Mouse (Mus musculus) forebrain, embryonic 13.5 days (tissue): ENCODE results near the gene Nup205. TPM values are rescaled to one million over a fixed set of nuclear protein-coding genes. Genes with fewer than 3 reads are reported as not detected.

Source experiments
- ATAC-seq: fragments of 200-750 bp; cut with Nextera tagmentation; 2 replicates; pipeline ENCODE4 v1.8.0; 2017
- H3K27ac ChIP-seq: fragments of 300-500 bp; sonication (generic); 2 replicates; pipeline ENCODE4 v1.5.1; 2015; ENCODE audit warnings: inconsistent platforms, mild to moderate bottlenecking, moderate library complexity
- H3K27me3 ChIP-seq: fragments of 300-500 bp; sonication (generic); 2 replicates; pipeline ENCODE4 v1.6.1; 2015; ENCODE audit warnings: mild to moderate bottlenecking, inconsistent platforms
- H3K36me3 ChIP-seq: fragments of 300-500 bp; sonication (generic); 2 replicates; pipeline ENCODE4 v1.6.1; 2015; ENCODE audit warnings: mild to moderate bottlenecking, inconsistent platforms; ENCODE audit not compliant: poor library complexity, severe bottlenecking
- H3K4me1 ChIP-seq: fragments of 300-500 bp; sonication (generic); 2 replicates; pipeline ENCODE4 v1.6.1; 2015; ENCODE audit warnings: inconsistent platforms
- H3K4me2 ChIP-seq: fragments of 300-500 bp; sonication (generic); 2 replicates; pipeline ENCODE4 v1.6.1; 2015; ENCODE audit warnings: inconsistent platforms, mild to moderate bottlenecking, moderate library complexity
- H3K4me3 ChIP-seq: fragments of 300-500 bp; sonication (generic); 2 replicates; pipeline ENCODE4 v1.5.1; 2015; ENCODE audit warnings: mild to moderate bottlenecking, inconsistent platforms
- H3K9ac ChIP-seq: fragments of 300-500 bp; sonication (generic); 2 replicates; pipeline ENCODE4 v1.6.1; 2015; ENCODE audit warnings: mild to moderate bottlenecking, inconsistent platforms
- H3K9me3 ChIP-seq: fragments of 300-500 bp; sonication (generic); replicated peaks from 2 replicates; pipeline ENCODE4 v1.6.1; 2016; ENCODE audit warnings: inconsistent platforms
- WGBS: fragments of 180-500 bp; shearing (Covaris S2); methylation state at CpG from one replicate; pipeline ENCODE4 v1.1.7; 2015; 5-methylcytosine and 5-hydroxymethylcytosine counted together
- polyA plus RNA-seq: library from polyadenylated mRNA; unstranded; fragments of >200 nt; fragmentation: Nextera tagmentation; extraction: Ambion mirVana; gene quantifications from 2 replicates; pipeline ENCODE4 v1.2.1, GENCODE M21; 2015

The Nup205 gene
- polyA plus RNA-seq, 1 experiment from 2014 or later, result 34.0 TPM

DNA sequence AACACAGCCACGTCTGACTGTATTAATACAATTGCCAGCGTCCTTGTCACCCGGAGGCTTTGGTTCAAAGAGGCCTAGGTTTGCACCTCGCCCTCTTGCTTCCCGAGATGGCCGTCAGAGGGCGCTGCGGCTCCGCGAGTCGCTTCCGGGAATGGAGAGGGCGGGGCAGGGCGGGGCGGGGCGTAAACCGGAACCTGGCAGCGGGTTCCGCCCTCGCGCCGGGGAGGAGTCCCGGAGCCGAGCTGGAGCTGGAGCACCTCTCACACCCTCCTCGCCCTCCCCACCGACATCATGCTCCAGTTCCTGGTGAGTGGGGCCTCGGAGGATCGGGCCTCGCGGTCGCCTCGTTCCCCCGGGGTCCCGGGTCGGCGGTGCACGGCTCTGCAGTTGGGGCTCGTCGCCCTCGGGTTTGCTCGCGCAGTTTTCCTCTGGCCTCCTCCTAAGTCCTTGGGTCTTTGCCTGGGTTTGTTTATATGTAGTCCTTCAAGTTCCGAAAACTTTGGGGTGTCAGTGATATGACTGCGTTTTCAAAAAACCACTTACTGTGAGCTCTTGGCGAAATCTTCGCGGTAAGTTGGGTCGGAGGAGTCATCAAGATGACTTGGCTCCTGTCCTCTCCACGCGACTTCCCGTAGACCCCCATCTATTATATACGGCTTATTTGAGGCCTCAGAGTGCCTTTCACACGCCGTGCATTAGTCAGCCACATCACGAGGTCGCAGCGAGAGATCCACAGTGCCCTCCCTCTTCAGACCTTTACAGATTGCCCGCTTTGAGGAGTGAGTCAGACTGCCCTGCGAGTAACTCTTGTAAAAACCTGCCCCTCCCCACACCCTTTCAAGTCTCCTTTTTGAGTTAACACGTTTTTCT lies 75.5 kb downstream of the Nup205 start:
- peak; percentile 92 for ATAC-seq
- peaks cover 36% of the 10 kb centered on the region for H3K4me1 ChIP-seq
- H3K9ac ChIP-seq, result peak overlapping the region; percentile 80
- under 1% methylated on average over 60 of the region's 60 CpGs for WGBS
- peak overlapping the region; percentile 67 for H3K27ac ChIP-seq
- peak overlapping the region; percentile 69 for H3K4me3 ChIP-seq
- no peaks in the 10 kb centered on the region for H3K27me3 ChIP-seq
- H3K36me3 ChIP-seq, result peaks cover 6% of the 10 kb centered on the region; the same call in 1 of the 2 replicates
- H3K9me3 ChIP-seq, result no peaks in the 10 kb centered on the region
- peak overlapping the region; percentile 74 for H3K4me2 ChIP-seq

DNA sequence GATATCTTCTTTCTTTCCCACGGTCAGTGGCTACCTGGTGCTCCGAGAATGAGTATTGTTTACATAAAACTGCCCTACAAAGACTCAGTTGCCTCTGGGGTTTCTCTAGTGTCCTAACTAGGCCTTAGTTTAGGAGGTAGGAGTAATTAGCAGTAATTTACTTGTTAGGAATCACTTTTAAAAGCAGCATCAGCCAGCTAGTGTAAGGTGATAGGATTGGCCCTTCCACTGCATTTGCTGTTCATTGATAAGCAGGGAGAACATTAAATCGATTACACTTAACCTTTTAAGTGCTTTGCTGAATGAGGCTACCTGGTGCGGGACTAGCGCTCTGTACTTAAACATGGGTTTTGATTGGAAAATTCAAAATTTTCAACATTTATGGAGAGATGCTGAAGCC lies 76.3 kb downstream of the Nup205 start:
- peak overlapping the region; percentile 80 for H3K9ac ChIP-seq
- peak overlapping the region; percentile 74 for H3K4me2 ChIP-seq
- 35% methylated on average over 5 of the region's 5 CpGs for WGBS
- no peaks in the 10 kb centered on the region for H3K9me3 ChIP-seq
- no peaks in the 10 kb centered on the region for H3K27me3 ChIP-seq
- H3K36me3 ChIP-seq, result peaks cover 2% of the 10 kb centered on the region; the same call in 1 of the 2 replicates
- no peak overlapping the region for H3K27ac ChIP-seq
- peak overlapping the region; percentile 69 for H3K4me3 ChIP-seq
- no peak for ATAC-seq
- H3K4me1 ChIP-seq, result peaks cover 36% of the 10 kb centered on the region

DNA sequence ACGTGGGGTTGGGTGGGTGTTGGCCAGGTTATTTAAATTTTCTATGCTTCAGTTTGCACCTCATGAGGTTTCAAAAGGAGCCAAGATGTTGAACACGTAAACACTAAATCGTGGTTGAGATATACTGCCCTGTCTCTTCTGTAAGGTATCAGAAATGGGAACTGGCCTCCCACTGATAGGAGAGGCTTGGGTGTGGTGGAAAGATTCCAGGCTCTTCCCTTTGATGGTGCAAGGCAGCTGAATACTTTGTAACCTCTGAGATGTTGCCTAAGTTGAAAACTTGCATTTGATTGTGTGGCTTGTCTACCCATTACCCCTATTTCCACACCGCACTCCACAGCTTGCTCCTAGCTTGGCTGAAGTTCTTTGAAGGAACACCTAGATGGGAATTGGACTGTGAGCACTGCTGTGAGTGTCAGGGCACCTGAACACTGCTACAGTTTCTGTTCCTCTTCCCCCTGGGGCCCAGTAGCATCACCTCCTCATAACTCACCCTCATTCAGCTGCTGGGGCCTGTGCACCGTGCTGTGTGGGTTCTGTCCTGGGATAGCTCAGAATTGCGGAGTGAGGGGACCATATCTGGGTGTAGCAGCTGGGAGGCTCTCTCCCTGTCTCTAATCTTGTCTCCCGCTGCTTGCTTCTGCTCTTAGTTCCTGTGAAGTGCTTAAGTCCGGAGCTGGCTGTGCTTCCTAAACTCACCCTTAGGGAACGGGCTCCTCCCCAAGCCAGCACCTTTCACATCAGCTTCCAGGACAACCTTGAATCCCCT lies 77.1 kb downstream of the Nup205 start:
- H3K9ac ChIP-seq, result peak overlapping the region; percentile 30
- no peak overlapping the region for H3K27ac ChIP-seq
- WGBS, result 57% methylated on average over 9 of the region's 9 CpGs
- H3K4me1 ChIP-seq, result peaks cover 36% of the 10 kb centered on the region
- H3K4me3 ChIP-seq, result peak overlapping the region; percentile 13; the same call in 1 of the 2 replicates
- no peak for ATAC-seq
- H3K4me2 ChIP-seq, result peak overlapping the region; percentile 74
- no peaks in the 10 kb centered on the region for H3K36me3 ChIP-seq
- H3K27me3 ChIP-seq, result no peaks in the 10 kb centered on the region
- no peaks in the 10 kb centered on the region for H3K9me3 ChIP-seq

DNA sequence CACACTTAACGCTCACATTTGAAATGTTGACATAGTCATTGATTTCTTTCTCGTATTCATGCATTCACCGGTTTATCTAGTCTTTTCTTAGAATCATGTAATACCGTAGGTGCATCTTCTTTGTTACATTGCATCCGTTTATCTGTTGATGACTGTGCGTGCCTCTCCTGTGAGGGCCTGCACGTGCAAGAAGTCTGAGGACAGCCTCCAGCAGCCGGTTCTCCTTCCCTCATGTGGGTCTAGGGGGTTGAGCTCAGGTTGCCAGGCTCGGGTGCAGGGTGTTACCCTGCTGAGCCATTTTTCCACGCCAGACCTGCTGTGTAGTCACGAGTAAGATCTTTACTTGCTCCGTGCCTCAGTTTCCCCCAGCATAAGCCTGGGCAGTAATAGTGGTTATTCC lies 77.8 kb downstream of the Nup205 start:
- Histone ChIP-seq H3K4me2 (peak overlapping the region; percentile 74), H3K4me3 (no peak overlapping the region), H3K9me3 (no peaks in the 10 kb centered on the region), H3K27me3 (no peaks in the 10 kb centered on the region), H3K4me1 (peaks cover 36% of the 10 kb centered on the region), H3K9ac (no peak overlapping the region), H3K27ac (no peak overlapping the region), H3K36me3 (no peaks in the 10 kb centered on the region)
- no peak for ATAC-seq
- WGBS, result 81% methylated on average over 12 of the region's 12 CpGs

GRCm38 (mm10) chr6:35256691-35257090 lies 79.5 kb downstream of the Nup205 start:
- Histone ChIP-seq H3K4me1 (peaks cover 36% of the 10 kb centered on the region), H3K27me3 (no peaks in the 10 kb centered on the region), H3K9me3 (no peaks in the 10 kb centered on the region), H3K4me2 (no peak overlapping the region), H3K36me3 (peaks cover 12% of the 10 kb centered on the region), H3K27ac (no peak overlapping the region), H3K4me3 (no peak overlapping the region), H3K9ac (no peak overlapping the region)
- 91% methylated on average over 7 of the region's 7 CpGs for WGBS
- ATAC-seq, result no peak

- no peak overlapping the region for H3K4me2 ChIP-seq
- no peaks in the 10 kb centered on the region for H3K9me3 ChIP-seq
- no peak overlapping the region for H3K4me3 ChIP-seq
- ATAC-seq, result no peak
- H3K9ac ChIP-seq, result no peak overlapping the region
- no peaks in the 10 kb centered on the region for H3K27me3 ChIP-seq
- no peak overlapping the region for H3K27ac ChIP-seq
- WGBS, result 91% methylated on average over 13 of the region's 13 CpGs
- H3K36me3 ChIP-seq, result peaks cover 19% of the 10 kb centered on the region
- peaks cover 32% of the 10 kb centered on the region for H3K4me1 ChIP-seq
Measured at GRCm38 (mm10) chr6:35257626-35258190, 80.5 kb downstream of the Nup205 start.

- H3K9ac ChIP-seq, result no peak overlapping the region
- WGBS, result 98% methylated on average over 2 of the region's 2 CpGs
- H3K27ac ChIP-seq, result no peak overlapping the region
- H3K9me3 ChIP-seq, result no peaks in the 10 kb centered on the region
- H3K4me3 ChIP-seq, result no peak overlapping the region
- no peak overlapping the region for H3K4me2 ChIP-seq
- peaks cover 32% of the 10 kb centered on the region for H3K36me3 ChIP-seq
- H3K27me3 ChIP-seq, result no peaks in the 10 kb centered on the region
- ATAC-seq, result no peak
- H3K4me1 ChIP-seq, result peaks cover 22% of the 10 kb centered on the region
Measured at GRCm38 (mm10) chr6:35258922-35259321, 81.7 kb downstream of the Nup205 start.

DNA sequence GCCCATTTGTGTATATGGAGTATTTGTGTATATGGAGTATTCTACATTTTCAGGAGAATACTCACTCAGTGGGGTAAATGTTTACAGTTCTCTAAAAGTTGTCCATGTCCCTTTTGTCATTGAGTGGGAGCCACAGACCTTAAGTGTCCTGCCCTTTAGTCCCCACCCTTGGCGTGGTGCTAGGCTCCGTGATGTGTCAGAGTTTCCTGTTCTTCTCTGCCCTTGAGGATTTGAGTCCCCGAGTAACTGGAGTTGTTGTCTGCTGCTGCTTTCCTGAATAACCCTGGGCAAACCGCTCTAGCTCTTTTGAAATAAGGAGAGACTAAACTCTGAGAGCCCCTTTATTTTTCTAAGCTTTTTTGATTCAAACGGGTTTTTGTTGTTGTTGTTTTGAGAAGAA lies 82.3 kb downstream of the Nup205 start:
- H3K27ac ChIP-seq, result no peak overlapping the region
- H3K4me1 ChIP-seq, result peaks cover 16% of the 10 kb centered on the region
- no peaks in the 10 kb centered on the region for H3K9me3 ChIP-seq
- no peak overlapping the region for H3K9ac ChIP-seq
- no peak overlapping the region for H3K4me3 ChIP-seq
- no peaks in the 10 kb centered on the region for H3K27me3 ChIP-seq
- ATAC-seq, result no peak
- 82% methylated on average over 5 of the region's 5 CpGs for WGBS
- H3K36me3 ChIP-seq, result peaks cover 32% of the 10 kb centered on the region
- no peak overlapping the region for H3K4me2 ChIP-seq

- H3K27me3 ChIP-seq, result no peaks in the 10 kb centered on the region
- no peak overlapping the region for H3K9ac ChIP-seq
- no peak overlapping the region for H3K4me2 ChIP-seq
- ATAC-seq, result no peak
- H3K36me3 ChIP-seq, result peaks cover 32% of the 10 kb centered on the region
- H3K4me1 ChIP-seq, result peaks cover 6% of the 10 kb centered on the region
- no peak overlapping the region for H3K4me3 ChIP-seq
- WGBS, result 84% methylated on average over 7 of the region's 7 CpGs
- H3K27ac ChIP-seq, result no peak overlapping the region
- H3K9me3 ChIP-seq, result no peaks in the 10 kb centered on the region
Measured at GRCm38 (mm10) chr6:35260531-35260930, 83.3 kb downstream of the Nup205 start.

- 90% methylated on average over 15 of the region's 15 CpGs for WGBS
- no peak for ATAC-seq
- Histone ChIP-seq H3K4me2 (no peak overlapping the region), H3K9ac (no peak overlapping the region), H3K4me1 (no peaks in the 10 kb centered on the region), H3K27me3 (no peaks in the 10 kb centered on the region), H3K4me3 (no peak overlapping the region), H3K27ac (no peak overlapping the region), H3K9me3 (no peaks in the 10 kb centered on the region), H3K36me3 (peaks cover 29% of the 10 kb centered on the region)
Measured at GRCm38 (mm10) chr6:35265580-35266278, 88.5 kb downstream of the Nup205 start.

GRCm38 (mm10) chr6:35268711-35269110 lies 91.5 kb downstream of the Nup205 start:
- Histone ChIP-seq H3K4me2 (no peak overlapping the region), H3K27me3 (no peaks in the 10 kb centered on the region), H3K9me3 (no peaks in the 10 kb centered on the region), H3K36me3 (0 out of 2 replicates have a peak, but pooled peaks cover 2% of the 10 kb centered on the region), H3K9ac (no peak overlapping the region), H3K27ac (no peak overlapping the region), H3K4me3 (no peak overlapping the region), H3K4me1 (no peaks in the 10 kb centered on the region)
- no peak for ATAC-seq
- WGBS, result 97% methylated on average over 13 of the region's 13 CpGs
